Mouse (Mus musculus) myocyte (in vitro differentiated cells): ENCODE results near the gene St6galnac3.

Experiments
- CEBPB ChIP-seq: IDR thresholded peaks from 2 replicates; pipeline ENCODE4 v1.6.1; 2011; ENCODE audit warnings: mild to moderate bottlenecking, moderate library complexity; ENCODE audit not compliant: poor library complexity, insufficient read depth, severe bottlenecking
- E2F4 ChIP-seq: IDR thresholded peaks from one replicate; pipeline ENCODE4 v1.6.1; 2011; ENCODE audit warnings: mild to moderate bottlenecking, control low read depth, moderate library complexity; ENCODE audit not compliant: insufficient read depth
- POLR2A ChIP-seq: IDR thresholded peaks from one replicate; pipeline ENCODE4 v1.6.1; 2011; ENCODE audit warnings: low read depth, mild to moderate bottlenecking, control low read depth, moderate library complexity; ENCODE audit not compliant: insufficient read length
- POLR2AphosphoS2 ChIP-seq: IDR thresholded peaks from one replicate; pipeline ENCODE4 v1.6.1; 2011; ENCODE audit warnings: low read depth, control low read depth; ENCODE audit not compliant: insufficient read length
- TCF3 ChIP-seq: IDR thresholded peaks from one replicate; pipeline ENCODE4 v1.6.1; 2011; ENCODE audit warnings: low read depth, control low read depth; ENCODE audit not compliant: insufficient read length
- USF1 ChIP-seq: IDR thresholded peaks from one replicate; pipeline ENCODE4 v1.6.1; 2011; ENCODE audit warnings: low read depth, mild to moderate bottlenecking, control low read depth, moderate library complexity

DNA sequence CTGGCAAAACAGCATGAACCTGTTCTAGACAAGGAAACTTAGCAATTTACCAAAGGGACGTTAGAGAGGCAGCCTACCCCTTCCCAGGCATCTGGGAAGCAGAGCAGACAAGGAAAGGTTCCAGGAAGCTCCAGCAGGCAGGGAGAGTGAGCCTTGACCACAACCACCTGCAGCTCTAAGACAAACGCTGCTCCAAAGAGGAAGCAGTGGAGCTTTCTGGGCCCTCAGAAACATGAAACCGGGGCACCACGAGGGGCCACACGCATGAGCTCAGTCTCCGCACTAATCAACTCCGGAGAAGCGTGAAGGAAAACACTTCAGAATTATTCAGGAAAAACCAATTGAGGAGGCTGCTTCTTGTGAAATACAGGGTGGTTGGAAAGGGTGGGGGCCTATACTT is 108.1 kb downstream of the St6galnac3 start:
- TF ChIP-seq E2F4 (no peak), POLR2AphosphoS2 (no peak), POLR2A (no peak), USF1 (no peak), CEBPB (no peak), TCF3 (no peak)
